Mouse (Mus musculus) urinary bladder, postnatal 10 days (tissue): Measurements from ENCODE around the gene Crip2.

Experiments used
- DNase-seq: peaks from one replicate; pipeline ENCODE4 v3.0.0; 2022; ENCODE audit warnings: low spot score

Crip2 gene

DNA sequence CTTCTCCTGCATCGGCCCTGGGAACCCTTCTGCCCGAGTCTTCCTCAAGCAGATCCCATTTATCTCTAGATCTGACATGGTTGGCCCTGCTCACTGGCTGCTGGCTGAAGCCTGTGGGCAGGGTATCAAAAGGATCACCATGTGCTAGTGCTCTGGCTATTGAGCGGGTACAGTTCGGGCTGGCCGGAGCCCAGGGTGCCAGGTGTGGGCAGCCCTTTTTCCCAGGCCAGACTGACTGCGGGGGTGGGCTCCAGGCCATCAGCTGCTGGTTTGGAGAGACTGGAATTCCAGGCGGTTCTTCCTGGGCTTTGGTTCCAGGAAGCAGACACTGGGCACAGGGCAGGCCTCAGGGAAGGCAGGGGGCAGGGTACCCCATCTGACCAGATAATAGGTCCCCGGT is 7.4 kb downstream of the Crip2 start:
- no peak for DNase-seq

DNA sequence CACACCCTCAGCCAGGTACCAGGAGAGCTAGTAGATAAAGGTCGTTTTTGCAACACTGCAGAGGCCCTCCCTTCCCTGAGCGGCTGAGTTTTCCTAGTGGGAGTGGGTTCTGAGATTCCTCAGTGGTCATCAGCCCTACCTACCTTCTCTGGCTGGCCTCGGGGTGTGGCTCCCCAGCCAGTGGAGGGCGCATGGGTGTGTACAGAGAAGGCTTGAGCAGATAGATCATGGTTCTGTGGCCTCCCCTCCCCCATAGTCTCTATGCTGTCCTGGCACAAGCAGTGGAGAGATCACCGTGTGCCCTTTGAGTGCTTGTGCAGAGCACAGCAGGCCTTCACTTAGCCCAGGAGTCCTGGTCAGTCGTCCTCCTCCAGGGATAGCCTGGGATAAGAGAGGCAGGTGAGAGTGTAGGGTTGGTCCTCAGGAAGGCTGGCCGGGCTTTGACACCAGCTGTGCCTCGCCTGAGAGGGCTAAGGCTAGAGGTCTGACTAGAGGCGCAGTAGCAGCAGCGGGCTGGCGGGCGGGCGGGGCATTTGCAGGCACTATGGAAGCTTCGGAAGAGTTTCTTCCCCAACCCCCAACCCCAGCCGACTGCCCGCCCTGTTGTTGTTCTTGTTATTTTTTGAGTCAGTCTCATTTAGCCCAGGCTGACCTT is 8.5 kb downstream of the Crip2 start:
- DNase-seq, result no peak

DNA sequence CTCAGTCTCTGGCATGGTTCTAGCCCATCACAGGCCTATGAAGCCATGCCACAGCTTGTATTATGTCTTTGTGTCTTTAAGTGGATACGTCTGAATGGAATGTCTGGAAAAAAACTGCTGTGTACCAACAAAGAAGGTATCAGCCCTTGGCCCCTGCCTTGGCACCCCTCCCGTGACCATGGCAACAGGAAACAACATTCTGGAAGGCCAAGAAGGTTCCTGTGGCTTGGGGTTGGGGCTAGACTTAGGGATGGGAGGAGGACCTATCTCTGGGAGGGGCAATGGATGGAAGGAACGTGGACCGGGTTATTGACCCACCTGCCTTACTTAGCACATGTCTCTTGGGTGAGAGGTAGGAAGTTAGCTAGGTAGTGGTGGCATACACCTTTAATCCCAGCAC is 9.3 kb downstream of the Crip2 start:
- DNase-seq, result no peak

DNA sequence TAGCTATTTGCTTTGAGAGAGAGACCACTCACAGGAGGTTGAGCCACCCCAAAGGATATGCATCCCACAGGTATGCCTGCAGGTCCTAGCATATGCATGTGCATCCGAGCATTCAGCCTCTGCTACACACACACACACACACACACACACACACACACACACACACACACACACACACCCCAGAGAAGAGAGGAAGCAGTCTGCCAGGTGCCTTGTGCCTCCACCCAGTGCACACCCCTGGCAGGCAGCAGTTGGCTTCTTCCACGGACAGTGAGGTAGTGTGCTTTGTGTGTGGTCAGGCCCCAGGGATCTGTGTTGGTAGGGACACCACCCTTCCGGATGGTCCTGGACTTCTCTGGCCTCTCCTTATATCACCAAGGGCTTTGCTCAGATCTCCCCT is 9.9 kb downstream of the Crip2 start:
- no peak for DNase-seq

DNA sequence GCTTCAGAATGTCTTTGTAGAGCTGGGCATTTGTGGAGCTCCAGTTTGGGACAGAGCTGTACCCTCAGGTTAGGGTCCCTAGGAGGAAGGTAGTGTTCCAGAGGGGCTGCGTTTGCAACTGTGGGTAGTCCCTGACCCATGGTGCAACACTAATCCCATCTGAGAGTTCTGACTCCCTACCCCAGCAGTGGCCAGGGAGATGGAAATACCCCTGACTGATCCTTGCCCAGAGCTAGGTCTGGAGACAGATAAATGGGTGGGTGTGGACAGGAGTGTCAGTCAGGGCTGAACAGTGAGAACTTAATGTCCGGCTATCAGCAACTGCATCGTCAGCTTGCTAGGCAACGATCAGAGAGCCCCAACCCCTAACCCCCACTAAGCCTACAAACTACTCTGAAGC is 10.6 kb downstream of the Crip2 start:
- no peak for DNase-seq

DNA sequence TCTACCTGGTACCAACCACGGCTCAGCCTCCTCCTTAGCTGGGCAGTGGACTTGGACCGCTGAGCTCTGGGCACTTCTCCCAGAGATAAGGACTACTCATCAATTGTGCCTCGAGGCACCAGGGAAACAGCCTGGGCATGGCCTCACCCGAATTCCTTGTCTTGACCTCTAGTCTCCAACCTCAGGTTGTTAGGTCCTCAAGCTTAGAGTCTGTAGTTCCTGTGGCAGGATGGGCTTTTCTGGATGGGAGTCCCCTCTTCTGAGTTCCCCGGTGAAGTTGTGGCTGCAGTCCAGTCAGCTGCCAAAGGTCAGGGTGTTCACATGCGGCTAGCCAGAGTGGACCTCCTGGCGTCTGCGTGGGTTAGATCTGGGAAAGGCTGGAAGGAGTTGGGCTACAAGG is 11.0 kb downstream of the Crip2 start:
- no peak for DNase-seq

DNA sequence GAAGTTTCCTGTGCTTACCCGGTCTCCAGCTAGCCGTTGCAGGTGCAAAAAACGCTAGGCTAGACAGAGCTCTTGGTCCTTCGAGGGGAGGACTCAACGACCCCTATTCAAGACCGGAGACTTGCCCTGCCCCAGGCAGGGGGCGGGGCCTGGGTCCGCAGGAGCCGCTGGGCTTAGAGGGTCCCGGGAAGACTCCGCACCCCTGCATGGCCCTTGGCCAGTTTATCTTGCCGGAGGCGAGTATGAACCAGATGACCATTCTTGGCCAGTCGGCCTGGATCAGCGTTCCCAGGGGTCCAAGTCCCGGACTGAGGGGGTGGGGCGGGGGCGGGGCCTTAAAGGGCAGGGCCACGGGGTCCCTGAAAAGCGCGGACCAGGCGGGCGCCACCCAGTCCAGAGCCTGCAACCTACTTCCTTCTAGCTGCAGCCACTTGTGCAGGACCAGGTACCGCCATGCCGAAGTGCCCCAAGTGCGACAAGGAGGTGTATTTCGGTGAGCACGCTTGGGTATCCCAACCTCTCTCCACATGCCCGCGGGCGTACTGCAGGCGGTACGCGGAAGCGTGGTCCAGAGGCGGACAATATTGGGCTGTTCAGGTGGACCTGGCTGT is 11.7 kb downstream of the Crip2 start:
- no peak for DNase-seq

DNA sequence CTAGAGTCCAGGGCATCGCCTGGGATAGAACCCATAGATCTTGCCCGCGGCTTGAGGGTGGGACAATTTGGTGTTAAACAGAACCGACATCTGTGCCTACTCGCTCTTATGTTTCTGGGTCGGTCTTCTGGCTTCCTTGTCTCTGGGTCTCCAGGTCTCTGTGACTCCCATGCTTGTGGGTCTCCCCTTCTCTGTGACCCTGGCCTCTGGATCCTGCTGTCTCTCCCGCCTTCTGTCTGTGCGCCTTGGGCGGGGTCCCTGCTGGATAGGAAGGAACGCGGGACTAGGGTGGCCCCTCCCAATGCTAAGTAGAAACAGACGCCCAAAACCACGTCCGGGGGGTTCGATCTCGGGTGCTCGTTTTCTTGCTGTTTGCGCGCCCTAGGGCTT is 12.2 kb downstream of the Crip2 start:
- DNase-seq, result no peak

DNA sequence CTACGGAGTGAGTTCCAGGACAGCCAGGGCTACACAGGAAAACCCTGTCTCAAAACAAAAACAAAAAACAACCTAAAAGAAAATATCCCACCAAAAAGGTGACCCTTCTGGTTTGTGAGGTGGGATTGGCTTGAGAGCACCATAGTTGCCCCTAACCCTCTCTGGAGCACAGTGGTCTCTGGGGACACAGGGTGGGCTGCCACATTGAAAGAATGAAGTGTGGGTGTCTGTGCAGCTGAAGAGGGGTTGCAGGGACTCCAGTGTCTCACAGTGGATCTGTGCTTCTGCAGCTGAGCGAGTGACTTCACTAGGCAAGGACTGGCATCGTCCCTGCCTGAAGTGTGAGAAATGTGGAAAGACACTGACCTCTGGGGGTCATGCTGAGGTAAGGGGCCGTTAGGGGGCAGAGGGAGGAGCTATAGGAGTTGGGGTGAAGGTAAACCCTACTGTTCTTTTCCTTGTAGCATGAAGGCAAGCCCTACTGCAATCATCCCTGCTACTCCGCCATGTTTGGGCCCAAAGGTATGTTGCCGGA is 13.0 kb downstream of the Crip2 start:
- DNase-seq, result no peak

DNA sequence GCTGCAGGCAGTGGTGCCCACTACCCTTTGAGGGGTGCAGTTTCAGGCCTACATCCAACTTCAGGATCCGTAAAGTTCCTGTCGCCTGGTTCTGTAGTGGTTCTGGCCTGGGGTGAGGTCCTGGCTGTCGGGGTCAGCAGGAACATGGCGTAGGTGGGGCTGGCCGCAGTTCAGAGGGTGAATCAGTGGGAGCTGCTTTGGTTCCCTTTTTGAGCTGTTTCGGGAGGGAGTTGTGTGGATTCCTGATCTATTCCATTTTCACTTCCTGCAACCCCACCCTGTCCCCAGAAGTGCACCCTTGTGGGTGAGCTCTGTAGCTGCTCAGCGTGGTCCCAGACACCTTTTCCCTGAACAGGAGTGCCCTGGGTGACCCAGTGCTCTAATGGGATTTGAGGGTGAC is 13.9 kb downstream of the Crip2 start:
- no peak for DNase-seq

DNA sequence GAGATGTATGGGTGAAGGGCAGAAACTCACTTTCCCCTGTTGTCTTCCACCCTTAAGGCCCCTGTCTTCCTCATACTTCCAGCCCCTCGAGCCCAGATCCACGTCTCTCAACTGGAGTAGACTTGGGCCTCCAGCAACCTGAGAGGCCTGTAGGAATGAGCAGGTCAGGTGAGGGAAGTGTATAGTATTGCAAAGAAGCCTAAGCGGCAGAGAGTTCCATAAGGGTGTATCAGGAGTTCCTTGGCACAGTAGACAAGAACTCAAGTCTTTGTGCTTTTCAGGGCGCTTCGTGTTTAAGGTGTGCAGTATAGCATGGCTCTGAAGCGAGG is 14.7 kb downstream of the Crip2 start:
- no peak for DNase-seq

DNA sequence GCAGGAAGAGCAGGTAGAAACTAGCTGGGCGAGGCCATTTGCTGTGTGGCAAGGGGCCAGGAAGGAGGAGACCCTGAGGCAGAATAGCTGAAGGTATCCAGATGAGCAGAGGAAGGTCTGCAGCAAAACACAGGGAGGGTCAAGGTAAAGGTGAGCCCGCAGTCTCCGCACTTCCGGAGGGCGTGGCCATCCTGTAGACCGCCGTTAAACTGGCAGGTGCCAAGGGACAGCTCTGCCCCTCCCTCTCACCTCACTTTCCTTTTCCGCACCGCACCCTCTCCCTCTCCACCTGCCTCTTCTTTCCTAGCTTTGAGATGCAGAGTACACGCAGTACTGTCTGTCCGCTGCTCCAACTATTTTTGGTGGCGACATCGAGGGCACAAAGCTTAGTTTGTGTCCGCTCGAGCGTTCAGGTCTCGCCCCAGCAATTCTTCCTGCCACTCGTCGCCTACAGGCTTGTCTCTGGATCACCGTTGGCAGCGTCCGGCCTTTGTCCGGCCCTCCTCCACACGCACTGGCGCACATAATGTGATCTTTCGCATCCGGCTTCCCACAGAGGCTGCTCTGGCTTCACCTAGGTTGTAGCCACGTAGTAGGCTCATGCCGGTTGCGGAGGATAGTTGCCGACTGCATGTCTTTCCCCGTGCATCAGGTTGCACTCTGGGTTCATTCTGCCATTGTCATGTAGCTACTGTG is 15.2 kb downstream of the Crip2 start:
- DNase-seq, result no peak

DNA sequence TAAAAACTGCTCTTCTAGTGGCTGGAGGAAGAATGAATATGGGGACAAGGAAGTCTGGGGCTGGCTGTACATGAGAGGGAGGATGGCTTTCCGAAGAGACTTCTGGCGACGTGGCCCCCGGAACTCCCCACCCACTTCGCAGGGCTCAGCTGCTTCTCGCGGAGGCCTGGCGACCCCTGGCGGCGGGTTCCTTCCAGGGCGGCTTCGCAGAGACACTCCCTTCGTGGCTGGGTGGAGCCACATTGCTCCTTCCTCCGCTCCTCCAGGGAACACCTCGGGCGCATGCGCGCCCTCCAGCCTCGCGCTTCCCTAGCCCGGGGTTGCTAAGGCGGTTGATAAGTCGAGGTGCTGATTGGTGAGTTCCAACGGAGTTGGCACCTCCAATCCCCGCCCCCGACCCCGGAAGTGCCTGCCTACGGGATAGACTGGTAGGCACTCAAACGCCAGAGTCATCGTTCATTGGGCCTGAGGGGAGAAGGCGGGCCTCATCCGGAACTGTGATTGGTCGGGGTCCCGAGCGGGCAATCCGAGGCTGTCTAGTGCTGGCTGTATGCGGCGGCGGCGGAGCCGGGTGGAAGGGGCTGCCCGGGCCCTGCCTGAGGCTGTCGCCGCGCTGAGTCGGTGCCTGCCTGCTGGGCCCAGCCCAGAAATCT is 16.0 kb downstream of the Crip2 start, which contains the start of gene Tedc1:
Gene Tedc1, plus strand, starts transcription at position 535 of the 653 bp plus-strand sequence.
- peak; percentile 98 for DNase-seq

DNA sequence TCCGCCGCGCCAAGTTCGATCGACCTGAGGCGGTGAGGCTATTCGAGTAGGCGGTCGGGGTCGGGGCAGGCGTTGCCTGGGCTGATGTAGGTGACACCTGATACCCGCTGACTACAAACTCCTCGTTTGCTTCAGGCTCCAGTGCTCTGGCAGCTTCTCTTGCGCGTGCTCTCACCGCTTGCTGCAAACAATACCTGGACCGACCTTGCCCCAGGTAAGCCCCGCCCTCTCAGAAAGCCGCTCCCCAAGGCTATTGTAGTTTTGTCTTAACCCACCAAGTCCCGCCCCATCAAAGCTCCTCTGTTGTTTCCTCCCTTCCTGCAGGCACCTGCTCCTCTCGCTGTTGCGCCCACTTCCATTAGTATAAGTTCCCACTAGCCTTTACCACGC is 16.5 kb downstream of the Crip2 start:
- no peak for DNase-seq

DNA sequence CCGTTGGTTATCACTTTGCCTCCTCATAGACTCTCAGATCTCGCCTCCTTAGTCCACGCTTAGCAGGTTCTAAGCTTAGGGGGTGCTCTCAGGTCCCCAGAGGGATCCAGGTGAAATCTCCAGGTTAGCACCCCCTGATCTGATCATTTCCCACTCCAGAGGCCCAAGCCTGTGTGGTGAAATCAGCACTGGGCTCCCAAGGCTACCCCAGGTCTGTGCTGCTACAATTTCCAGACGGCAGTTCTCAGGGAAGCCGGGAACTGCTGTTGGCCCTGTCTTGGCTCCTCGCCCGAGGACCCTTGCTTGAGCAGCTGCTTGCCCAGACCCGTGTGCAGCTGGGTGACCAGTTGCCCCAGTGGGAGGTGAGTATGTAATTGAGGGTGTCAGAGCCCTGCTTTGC is 17.0 kb downstream of the Crip2 start:
- DNase-seq, result no peak

DNA sequence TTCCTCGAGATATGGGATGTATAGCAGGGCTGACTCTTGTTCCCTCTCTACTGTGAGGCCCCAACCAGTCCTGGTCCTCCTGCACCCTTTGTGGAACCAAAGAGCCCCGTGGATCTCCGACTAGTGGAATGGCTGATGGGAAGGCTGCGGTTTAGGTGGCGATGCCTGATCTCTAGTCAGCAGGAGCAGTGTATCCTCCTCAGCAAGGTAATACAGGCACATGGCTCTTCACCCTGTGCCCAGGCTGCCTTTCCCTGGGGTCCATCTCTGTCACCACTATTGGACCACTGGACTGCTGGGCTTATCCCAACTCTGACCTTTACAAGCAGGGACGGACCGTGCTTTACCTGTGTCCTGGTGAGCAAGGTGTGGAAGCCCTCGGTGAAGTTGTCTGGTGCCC is 17.5 kb downstream of the Crip2 start:
- no peak for DNase-seq

DNA sequence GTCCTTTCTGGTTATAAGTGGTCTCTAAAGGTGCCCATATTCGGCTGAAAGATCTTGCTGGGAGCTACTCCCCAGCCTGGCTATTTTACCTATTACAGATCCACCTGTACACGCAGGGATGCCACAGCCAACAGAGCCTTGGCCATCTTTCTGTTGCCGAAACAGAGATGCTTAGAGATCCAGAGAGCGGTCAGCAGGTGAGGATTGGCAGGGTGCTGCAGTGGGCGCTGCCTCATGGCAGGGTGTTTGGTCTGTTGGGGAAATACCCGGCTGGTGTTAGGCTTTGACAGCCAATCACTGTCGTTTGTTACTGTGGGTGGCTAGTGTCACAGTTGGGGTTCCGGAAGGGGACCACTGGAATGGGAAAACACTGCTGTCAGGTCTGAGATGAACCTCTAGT is 17.9 kb downstream of the Crip2 start:
- no peak for DNase-seq

DNA sequence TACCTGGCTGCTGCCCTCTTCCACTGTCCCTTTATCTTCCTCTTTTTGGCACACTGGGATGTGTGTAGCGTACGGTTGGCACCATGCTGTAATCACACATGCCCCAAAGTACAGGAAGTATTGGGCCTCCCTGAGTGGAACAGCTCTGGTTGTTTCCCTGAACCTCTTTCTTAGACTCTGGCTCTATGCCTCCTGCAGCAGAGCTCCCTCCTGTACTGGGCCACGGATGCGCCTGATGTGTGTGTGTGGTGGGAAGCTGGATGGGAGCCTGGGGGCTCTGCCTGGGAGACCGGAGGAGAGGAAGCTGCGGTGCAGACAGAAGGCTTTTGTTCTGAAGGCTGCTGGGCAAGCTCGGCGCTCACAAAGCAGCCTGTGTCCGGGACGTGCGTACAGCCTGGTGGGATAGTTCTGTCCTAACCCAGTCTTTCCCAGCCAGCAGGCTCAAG is 23.5 kb downstream of the Crip2 start:
- no peak for DNase-seq

DNA sequence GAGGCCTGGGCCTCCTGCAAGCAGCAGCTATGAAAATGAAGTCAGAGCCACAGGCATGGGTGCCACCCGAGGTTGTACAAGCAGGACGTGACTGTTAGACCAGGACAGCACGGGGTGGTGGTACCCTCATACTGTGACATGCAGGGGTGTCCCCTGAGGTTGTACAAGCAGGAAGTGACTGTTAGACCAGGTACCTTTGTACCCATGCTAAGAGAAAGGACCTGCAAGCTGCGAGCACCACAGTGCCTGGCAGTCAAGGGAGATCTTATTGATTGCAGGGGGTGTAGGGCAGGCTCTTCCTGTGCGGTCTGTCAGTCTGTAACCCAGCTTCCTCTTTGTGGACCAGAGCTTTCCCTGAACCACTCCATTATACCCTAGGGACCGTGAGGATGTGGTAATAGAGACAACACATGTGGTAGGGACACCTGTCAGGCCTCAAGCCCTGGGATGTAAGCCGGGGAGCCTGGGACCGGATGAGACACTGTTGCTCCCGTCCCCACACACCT is 28.0 kb downstream of the Crip2 start:
- DNase-seq, result no peak

DNA sequence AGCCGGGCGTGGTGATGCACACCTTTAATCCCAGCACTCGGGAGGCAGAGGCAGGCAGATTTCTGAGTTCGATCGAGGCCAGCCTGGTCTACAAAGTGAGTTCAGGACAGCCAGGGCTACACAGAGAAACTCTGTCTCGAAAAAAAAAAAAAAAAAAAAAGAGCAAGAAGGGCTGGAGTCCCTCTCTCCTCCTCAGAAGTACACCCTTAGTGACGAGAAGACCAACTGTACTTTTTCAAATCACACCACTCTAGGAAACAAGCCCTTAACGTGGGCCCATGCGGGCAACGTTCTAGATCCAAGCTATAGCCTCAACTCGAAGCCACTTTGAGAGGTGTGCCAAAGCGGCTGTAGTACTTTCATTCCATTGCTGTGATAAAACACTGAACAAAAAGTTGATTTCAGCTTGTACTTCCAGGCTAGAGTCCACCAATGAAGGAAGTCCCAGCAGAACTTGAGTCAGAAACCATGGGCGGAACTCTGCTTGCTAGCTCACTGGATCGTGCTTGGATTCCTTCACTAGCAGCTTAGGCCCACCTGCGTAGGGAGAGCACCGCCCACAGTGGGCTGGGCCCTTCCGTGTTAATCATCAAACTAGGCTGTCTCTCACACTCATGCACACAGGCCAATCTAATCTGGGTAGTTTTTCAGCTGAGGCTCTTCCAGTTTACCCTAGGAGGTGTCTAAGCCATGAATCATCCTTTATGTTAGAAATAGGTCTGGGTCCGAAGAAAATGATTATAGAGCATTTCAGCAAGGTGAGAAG is 37.1 kb downstream of the Crip2 start:
- DNase-seq, result no peak

DNA sequence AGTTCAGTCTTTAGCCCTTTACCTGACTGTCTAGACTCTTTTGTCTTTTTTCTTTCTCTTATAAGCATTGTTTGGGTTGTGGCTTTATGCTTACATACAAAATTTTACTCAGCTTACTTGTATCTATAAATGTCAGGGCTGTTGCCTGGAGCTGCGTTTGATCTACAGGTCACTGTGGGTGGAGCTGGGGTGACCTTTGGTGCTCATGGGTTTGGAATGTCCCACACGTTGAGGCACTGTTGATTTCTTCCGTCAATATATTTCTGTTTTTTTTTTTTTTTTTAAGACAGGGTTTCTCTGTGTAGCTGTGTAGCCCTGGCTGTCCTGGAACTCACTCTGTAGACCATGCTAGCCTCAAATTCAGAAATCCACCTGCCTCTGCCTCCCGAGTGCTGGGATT is 41.0 kb downstream of the Crip2 start:
- no peak for DNase-seq

DNA sequence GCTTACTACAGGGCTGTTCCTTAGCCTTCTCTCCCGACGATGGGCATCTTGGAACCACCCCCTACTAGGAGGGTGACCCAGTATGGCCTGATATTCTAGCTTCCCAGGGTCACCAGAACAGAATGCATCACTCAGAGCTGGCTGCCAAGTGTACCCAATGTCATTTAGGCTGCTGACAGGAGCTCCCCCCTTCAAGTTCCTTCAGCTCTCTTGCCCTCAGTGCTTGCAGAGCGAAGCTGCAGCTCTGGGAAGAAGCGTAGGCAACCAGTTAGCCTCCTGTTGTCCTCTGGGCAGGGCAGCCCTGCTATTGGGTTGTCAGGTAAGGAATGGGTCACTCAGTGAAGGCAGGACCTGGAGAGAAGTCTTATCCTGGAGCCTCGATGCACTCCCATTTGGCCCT is 44.9 kb downstream of the Crip2 start:
- DNase-seq, result no peak
